Mouse (Mus musculus): ENCODE results near the gene Cpne5. TPM values are rescaled to one million over a fixed set of nuclear protein-coding genes. Genes with fewer than 3 reads are reported as not detected.
"Not testable (repeated sequence)": the region's sequence is repeated elsewhere in the genome, so short reads cannot be mapped to it uniquely, and the experiment has no call there.

The Cpne5 gene
- polyA plus RNA-seq, 1 experiment from 2014 or later, result 8.2 TPM

DNA sequence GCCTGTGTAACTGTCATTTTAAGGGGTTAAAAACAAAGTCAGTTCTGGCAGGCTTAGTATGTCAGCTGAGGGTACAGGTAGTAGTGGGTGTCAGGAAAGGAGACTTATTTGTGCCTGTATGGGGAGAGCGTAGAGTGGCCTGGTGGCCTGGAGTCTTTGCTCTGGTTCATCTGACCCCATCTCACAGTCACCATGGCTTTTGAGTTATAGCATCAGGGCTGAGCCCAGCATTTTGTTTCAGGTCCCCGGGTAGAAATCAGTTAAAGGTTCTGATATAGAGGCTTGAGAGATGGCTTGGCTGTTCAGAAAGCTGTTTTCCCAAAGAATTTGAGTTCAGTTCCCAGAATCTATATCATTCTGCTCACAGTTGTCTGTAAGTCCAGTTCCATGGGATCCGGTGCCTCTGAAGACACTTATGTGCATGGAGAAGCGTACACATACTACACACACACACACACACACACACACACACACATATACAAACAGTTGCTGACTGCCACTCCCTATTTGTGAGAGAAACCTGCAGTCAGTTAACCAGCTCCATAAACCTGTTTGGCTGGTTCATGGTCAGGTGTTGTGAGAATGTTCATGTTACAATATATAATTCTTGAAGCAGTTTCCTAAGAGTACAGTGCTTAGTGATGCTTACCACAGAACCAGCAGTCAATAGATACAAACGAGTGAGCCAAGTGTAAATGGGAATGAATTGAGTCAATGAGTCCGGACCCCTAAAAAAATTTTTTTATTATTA lies 30.1 kb upstream of the Cpne5 start:
- WGBS, result 48% methylated on average over 6 of the region's 6 CpGs
- peak overlapping the region; percentile 95 for H3K9ac ChIP-seq (replicated peaks; ENCODE audit: low read length)
- peak overlapping the region; percentile 72 for H3K4me2 ChIP-seq (replicated peaks; ENCODE audit: low read depth, low read length)
- ATAC-seq (ENCODE audit: low FRiP score, low TSS enrichment), result peak; percentile 25; the same call in 1 of the 2 replicates
- no peaks in the 10 kb centered on the region for H3K36me3 ChIP-seq (ENCODE audit: insufficient read depth, low read length)
- no peaks in the 10 kb centered on the region for H3K9me3 ChIP-seq (ENCODE audit: low read length)
- peak overlapping the region; percentile 87 for H3K4me3 ChIP-seq (ENCODE audit: low read length)
- peaks cover 22% of the 10 kb centered on the region for H3K4me1 ChIP-seq (ENCODE audit: insufficient read depth, low read length)
- no peaks in the 10 kb centered on the region for H3K27me3 ChIP-seq (ENCODE audit: insufficient read depth, low read length)
- H3K27ac ChIP-seq (ENCODE audit: low read length), result peak overlapping the region; percentile 94

DNA sequence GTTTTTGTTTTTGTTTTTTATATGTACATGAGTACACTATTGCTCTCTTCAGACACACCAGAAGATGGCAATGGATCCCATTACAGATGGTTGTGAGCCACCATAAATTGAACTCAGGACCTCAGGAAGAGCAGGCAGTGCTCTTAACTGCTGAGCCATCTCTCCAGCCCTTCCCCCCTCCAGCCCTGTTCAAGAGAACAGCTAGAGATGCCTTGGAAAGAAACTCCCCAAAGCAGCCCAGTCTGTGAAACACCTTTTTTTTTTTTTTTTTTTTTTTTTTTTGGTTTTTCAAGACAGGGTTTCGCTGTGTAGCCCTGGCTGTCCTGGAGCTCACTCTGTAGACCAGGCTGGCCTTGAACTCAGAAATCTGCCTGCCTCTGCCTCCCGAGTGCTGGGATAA lies 29.1 kb upstream of the Cpne5 start:
- not testable (repeated sequence) for H3K9me3 ChIP-seq (ENCODE audit: low read length); H3K27me3 ChIP-seq (ENCODE audit: insufficient read depth, low read length); ATAC-seq (ENCODE audit: low FRiP score, low TSS enrichment); H3K4me3 ChIP-seq (ENCODE audit: low read length); H3K27ac ChIP-seq (ENCODE audit: low read length); H3K9ac ChIP-seq (replicated peaks; ENCODE audit: low read length); H3K36me3 ChIP-seq (ENCODE audit: insufficient read depth, low read length); H3K4me2 ChIP-seq (replicated peaks; ENCODE audit: low read depth, low read length)
- WGBS, result 94% methylated on average over 2 of the region's 2 CpGs
- peaks cover 32% of the 10 kb centered on the region for H3K4me1 ChIP-seq (ENCODE audit: insufficient read depth, low read length)

DNA sequence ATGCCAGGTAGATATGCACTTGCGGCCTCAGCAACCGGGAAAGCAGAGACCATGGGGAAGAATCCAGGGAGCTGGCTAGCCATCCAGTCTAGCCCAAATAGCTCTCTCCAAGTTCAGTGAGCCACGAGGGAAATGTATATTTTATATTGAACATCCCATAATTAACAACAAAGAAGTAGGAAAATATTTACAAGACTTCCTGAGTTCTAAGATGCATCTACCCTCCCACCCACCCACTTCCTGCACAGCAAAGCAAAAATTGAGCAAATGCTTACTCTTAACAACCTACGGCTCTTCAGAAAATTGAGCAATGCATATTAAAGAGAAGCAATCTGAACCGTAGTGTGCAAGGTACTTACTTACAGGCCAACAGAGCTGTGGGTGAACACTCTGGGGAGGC lies 26.8 kb upstream of the Cpne5 start:
- ATAC-seq (ENCODE audit: low FRiP score, low TSS enrichment), result no peak
- peak overlapping the region; percentile 92 for H3K9ac ChIP-seq (replicated peaks; ENCODE audit: low read length)
- peaks cover 13% of the 10 kb centered on the region for H3K36me3 ChIP-seq (ENCODE audit: insufficient read depth, low read length)
- peak overlapping the region; percentile 84; the same call in 1 of the 2 replicates for H3K4me2 ChIP-seq (replicated peaks; ENCODE audit: low read depth, low read length)
- peak overlapping the region; percentile 93 for H3K4me3 ChIP-seq (ENCODE audit: low read length)
- no peaks in the 10 kb centered on the region for H3K27me3 ChIP-seq (ENCODE audit: insufficient read depth, low read length)
- WGBS, result 79% methylated on average over 5 of the region's 5 CpGs
- H3K4me1 ChIP-seq (ENCODE audit: insufficient read depth, low read length), result peaks cover 43% of the 10 kb centered on the region
- H3K27ac ChIP-seq (ENCODE audit: low read length), result peak overlapping the region; percentile 100
- H3K9me3 ChIP-seq (ENCODE audit: low read length), result no peaks in the 10 kb centered on the region

DNA sequence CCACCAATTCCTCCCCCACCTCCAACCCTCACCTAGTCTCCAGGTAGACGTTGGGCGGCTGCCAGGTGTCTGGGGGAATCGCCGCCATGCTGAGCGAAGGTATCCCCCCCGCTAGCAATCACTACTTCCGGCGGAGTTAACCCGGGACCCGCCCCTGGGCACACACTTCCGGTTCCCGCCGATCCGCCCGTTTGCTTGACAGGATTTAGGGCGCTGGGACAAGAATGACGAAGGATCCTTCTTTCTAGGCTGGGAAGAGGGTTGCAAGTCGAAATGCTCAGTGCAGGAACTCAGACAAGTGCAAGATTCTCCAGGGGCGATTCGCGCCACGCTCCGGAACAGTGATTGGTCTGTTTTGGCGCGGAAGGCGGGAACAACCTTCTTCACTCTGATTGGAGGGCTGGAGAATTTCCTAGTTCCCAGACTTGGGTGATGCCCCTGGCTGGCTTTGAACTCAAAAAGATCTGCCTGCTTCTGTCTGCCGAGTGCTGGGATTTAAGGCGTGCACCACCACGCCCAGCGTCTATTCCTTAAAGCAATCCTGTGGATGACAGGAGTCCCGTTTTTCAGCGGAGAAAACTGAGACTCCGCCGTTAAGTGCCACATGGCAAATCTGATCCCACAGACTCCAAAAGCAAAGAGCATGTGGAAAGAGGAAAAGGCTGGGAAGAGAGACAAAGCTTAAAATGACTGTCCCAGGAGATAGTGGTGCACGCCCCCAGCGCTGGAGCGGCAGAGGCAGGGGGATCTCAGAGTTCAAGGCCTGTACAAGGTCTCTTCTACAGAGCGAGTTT lies 26.1 kb upstream of the Cpne5 start, which contains the start of gene Ppil1:
TSS of gene Ppil1 (minus strand) at position 347 of the 794 bp plus-strand sequence.
- H3K4me1 ChIP-seq (ENCODE audit: insufficient read depth, low read length), result peaks cover 38% of the 10 kb centered on the region
- H3K36me3 ChIP-seq (ENCODE audit: insufficient read depth, low read length), result peaks cover 13% of the 10 kb centered on the region
- no peaks in the 10 kb centered on the region for H3K27me3 ChIP-seq (ENCODE audit: insufficient read depth, low read length)
- peak within 1 kb of the TSS; percentile 84 for H3K4me2 ChIP-seq (replicated peaks; ENCODE audit: low read depth, low read length)
- H3K9ac ChIP-seq (replicated peaks; ENCODE audit: low read length), result peak within 1 kb of the TSS; percentile 92
- H3K4me3 ChIP-seq (ENCODE audit: low read length), result peak within 1 kb of the TSS; percentile 93
- WGBS, result 8% methylated on average over 38 of the region's 38 CpGs
- no peaks in the 10 kb centered on the region for H3K9me3 ChIP-seq (ENCODE audit: low read length)
- peak within 1 kb of the TSS; percentile 100 for H3K27ac ChIP-seq (ENCODE audit: low read length)
- ATAC-seq (ENCODE audit: low FRiP score, low TSS enrichment), result peak; percentile 46; the same call in 1 of the 2 replicates

DNA sequence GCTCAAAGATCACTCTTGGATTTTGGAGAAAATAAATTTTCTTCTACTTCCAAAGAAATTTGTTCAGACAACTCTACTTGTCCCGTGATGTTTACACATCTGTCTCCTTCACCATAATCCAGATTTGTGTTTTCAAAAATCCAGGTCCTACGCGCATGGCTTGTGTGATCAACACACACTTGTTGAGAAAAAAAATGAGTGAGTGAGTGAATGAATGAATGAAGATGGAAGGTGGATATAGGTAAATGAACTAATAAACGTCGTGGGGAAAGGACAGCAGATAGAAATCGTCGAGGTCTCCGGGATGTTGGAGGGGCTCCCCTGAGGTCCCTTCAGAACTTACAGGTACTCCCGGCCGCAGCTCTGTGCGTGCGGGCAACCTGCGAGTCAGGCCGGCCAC lies 25.4 kb upstream of the Cpne5 start:
- H3K4me1 ChIP-seq (ENCODE audit: insufficient read depth, low read length), result peaks cover 41% of the 10 kb centered on the region
- H3K9ac ChIP-seq (replicated peaks; ENCODE audit: low read length), result peak overlapping the region; percentile 92
- no peaks in the 10 kb centered on the region for H3K9me3 ChIP-seq (ENCODE audit: low read length)
- ATAC-seq (ENCODE audit: low FRiP score, low TSS enrichment), result no peak
- peak overlapping the region; percentile 93 for H3K4me3 ChIP-seq (ENCODE audit: low read length)
- no peaks in the 10 kb centered on the region for H3K27me3 ChIP-seq (ENCODE audit: insufficient read depth, low read length)
- H3K36me3 ChIP-seq (ENCODE audit: insufficient read depth, low read length), result peaks cover 17% of the 10 kb centered on the region
- under 1% methylated on average over 14 of the region's 14 CpGs for WGBS
- H3K4me2 ChIP-seq (replicated peaks; ENCODE audit: low read depth, low read length), result peak overlapping the region; percentile 84
- peak overlapping the region; percentile 100 for H3K27ac ChIP-seq (ENCODE audit: low read length)

DNA sequence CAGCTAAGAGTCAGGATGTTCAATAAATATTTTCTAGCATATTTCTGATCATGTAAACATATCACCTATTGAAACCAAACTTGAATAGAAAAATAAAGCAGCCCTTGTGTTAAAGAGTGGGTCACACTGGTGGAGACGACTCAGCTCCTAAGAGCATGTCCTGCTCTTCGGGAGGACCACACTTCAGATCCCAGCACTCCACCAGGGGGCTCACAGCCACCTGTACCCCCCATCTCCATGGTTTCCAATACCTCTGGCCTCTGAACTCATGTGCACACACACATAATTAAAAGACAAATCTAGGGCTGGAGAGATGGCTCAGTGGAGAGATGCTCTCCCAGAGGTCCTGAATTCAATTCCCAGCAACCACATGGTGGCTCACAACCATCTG lies 24.3 kb upstream of the Cpne5 start:
- no peak for ATAC-seq (ENCODE audit: low FRiP score, low TSS enrichment)
- Histone ChIP-seq H3K27me3 (ENCODE audit: insufficient read depth, low read length) (no peaks in the 10 kb centered on the region), H3K9ac (replicated peaks; ENCODE audit: low read length) (peak overlapping the region; percentile 29; the same call in 1 of the 2 replicates), H3K4me1 (ENCODE audit: insufficient read depth, low read length) (peaks cover 36% of the 10 kb centered on the region), H3K4me3 (ENCODE audit: low read length) (peak overlapping the region; percentile 93), H3K4me2 (replicated peaks; ENCODE audit: low read depth, low read length) (peak overlapping the region; percentile 84), H3K9me3 (ENCODE audit: low read length) (no peaks in the 10 kb centered on the region), H3K36me3 (ENCODE audit: insufficient read depth, low read length) (peaks cover 22% of the 10 kb centered on the region), H3K27ac (ENCODE audit: low read length) (no peak overlapping the region)
- WGBS, result 31% methylated on average over 2 of the region's 2 CpGs

DNA sequence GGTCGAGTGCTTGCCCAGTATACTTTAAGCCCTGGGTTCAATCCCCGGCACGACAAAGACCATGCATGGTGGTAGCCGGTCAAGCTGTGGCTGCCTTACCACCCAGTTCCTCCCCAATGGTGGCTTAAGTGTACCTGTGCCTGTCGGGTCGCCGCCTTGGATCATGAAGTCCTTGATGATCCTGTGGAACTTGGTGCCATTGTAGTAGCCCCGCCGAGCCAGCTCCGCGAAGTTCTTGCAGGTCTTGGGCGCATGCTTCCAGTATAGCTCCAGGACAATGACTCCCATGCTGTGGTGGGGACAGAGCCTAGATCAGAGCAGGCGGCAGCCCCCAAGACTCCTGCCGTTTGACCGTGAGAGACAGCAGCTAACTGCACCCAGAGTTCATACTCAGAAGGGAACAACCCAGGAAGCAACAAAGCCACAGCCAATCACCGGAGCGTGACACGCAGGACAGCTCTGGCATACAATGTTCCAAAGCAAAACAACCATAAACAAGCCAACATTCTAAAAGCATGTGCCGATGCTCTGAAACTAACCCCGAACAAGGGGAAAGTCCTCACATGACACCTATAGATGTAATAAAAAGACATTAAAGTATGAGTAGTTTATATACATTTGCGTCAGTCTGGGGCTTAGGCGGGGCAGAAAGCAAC lies 23.8 kb upstream of the Cpne5 start:
- peak overlapping the region; percentile 29; the same call in 1 of the 2 replicates for H3K9ac ChIP-seq (replicated peaks; ENCODE audit: low read length)
- no peaks in the 10 kb centered on the region for H3K9me3 ChIP-seq (ENCODE audit: low read length)
- H3K27ac ChIP-seq (ENCODE audit: low read length), result no peak overlapping the region
- H3K4me1 ChIP-seq (ENCODE audit: insufficient read depth, low read length), result peaks cover 40% of the 10 kb centered on the region
- no peak for ATAC-seq (ENCODE audit: low FRiP score, low TSS enrichment)
- 81% methylated on average over 22 of the region's 22 CpGs for WGBS
- H3K4me3 ChIP-seq (ENCODE audit: low read length), result peak overlapping the region; percentile 93
- peaks cover 22% of the 10 kb centered on the region for H3K36me3 ChIP-seq (ENCODE audit: insufficient read depth, low read length)
- H3K27me3 ChIP-seq (ENCODE audit: insufficient read depth, low read length), result no peaks in the 10 kb centered on the region
- peak overlapping the region; percentile 84 for H3K4me2 ChIP-seq (replicated peaks; ENCODE audit: low read depth, low read length)

DNA sequence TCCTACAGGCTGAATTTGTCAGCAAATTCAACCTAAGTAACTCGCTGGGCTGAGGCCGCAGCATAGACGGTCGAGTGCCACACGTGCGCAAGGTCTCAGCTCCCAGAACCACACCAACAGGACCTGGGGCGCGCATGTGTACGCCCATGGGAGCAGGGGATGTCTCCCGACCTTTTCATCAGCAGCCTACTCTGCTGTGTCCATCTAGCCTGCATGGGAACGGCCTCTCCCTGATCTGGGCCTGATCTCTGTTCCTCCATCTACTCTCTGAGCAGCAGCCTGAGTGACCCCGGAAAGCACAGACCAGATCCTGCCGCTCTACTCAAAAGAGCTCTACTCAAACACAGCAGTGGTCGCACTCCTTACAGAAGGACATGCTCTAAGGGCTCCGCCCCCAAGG lies 22.5 kb upstream of the Cpne5 start:
- Histone ChIP-seq H3K9ac (replicated peaks; ENCODE audit: low read length) (no peak overlapping the region), H3K4me3 (ENCODE audit: low read length) (no peak overlapping the region), H3K27ac (ENCODE audit: low read length) (no peak overlapping the region), H3K27me3 (ENCODE audit: insufficient read depth, low read length) (no peaks in the 10 kb centered on the region), H3K36me3 (ENCODE audit: insufficient read depth, low read length) (peaks cover 27% of the 10 kb centered on the region), H3K4me2 (replicated peaks; ENCODE audit: low read depth, low read length) (no peak overlapping the region), H3K9me3 (ENCODE audit: low read length) (no peaks in the 10 kb centered on the region), H3K4me1 (ENCODE audit: insufficient read depth, low read length) (peaks cover 50% of the 10 kb centered on the region)
- 89% methylated on average over 15 of the region's 15 CpGs for WGBS
- no peak for ATAC-seq (ENCODE audit: low FRiP score, low TSS enrichment)

DNA sequence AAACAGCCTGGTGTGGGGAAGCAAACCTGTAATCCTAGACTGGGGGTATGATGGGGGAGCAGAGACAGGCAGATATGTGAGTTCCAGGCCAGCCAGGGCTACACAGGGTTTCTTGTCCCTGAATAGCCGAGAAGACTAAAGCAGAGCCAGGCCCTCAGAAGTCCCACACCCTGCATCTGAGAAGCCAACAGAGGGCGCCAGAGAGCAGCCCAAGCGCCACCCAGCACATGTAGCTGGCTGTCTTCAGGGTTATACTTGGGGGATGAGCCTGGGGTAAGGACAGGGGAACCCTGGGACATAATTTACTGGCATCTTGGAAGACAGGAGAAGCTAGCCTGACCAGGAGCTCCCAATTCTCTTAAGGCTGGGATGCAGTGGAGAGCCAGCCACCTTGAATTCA lies 21.5 kb upstream of the Cpne5 start:
- H3K9me3 ChIP-seq (ENCODE audit: low read length), result no peaks in the 10 kb centered on the region
- H3K9ac ChIP-seq (replicated peaks; ENCODE audit: low read length), result 0 out of 2 replicates have a peak overlapping the region, but pooled peaks have one; percentile 22
- H3K4me1 ChIP-seq (ENCODE audit: insufficient read depth, low read length), result peaks cover 47% of the 10 kb centered on the region
- no peak overlapping the region for H3K4me2 ChIP-seq (replicated peaks; ENCODE audit: low read depth, low read length)
- H3K27ac ChIP-seq (ENCODE audit: low read length), result no peak overlapping the region
- no peak overlapping the region for H3K4me3 ChIP-seq (ENCODE audit: low read length)
- 3% methylated on average over 3 of the region's 3 CpGs for WGBS
- ATAC-seq (ENCODE audit: low FRiP score, low TSS enrichment), result peak; percentile 21; the same call in 1 of the 2 replicates
- peaks cover 27% of the 10 kb centered on the region for H3K36me3 ChIP-seq (ENCODE audit: insufficient read depth, low read length)
- no peaks in the 10 kb centered on the region for H3K27me3 ChIP-seq (ENCODE audit: insufficient read depth, low read length)
